Mouse (Mus musculus): ENCODE measurements at regions not wholly inside any gene's neighbourhood (a gene's known extent, or its start where the extent isn't known, plus 50 kb on each side); places are given as distances from the start of the nearest gene placed in this dataset.
"Not testable (repeated sequence)": the region's sequence is repeated elsewhere in the genome, so short reads cannot be mapped to it uniquely, and the experiment has no call there.

DNA sequence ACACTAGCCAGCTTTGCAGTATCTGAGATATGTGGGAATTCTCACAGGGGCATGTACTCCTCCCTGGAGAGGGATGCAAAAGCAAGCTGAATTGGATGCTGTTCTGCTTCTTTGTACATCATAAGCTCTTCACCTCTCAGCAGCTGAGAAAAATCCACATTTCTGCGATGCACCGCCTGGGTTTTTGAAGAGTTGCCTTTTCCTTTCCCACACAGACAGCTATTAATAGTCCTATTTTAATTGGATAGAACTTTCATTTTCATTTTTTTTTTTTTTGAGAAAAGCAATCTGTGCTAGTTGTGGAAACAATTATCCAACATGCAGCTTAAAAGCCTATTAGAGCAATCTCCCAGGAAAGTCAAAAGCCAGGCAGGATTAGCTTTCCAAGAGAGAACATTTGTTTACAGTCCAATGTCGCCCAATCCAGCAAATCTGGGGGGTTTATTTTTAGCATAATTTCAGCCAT, 105.2 kb upstream of the Gucy1a1 start:
- Histone ChIP-seq H3K4me1 (ENCODE audit: control insufficient read depth, insufficient read depth, low read length) (no peaks in the 10 kb centered on the region), H3K4me3 (no peak overlapping the region), H3K36me3 (ENCODE audit: control insufficient read depth, insufficient read depth, low read length) (no peaks in the 10 kb centered on the region), H3K27me3 (ENCODE audit: control insufficient read depth, insufficient read depth, low read length) (no peaks in the 10 kb centered on the region), H3K9ac (ENCODE audit: low read depth, low read length) (no peak overlapping the region), H3K79me2 (replicated peaks; ENCODE audit: control insufficient read depth, insufficient read depth, low read length) (no peaks in the 10 kb centered on the region), H3K27ac (peak overlapping the region; percentile 53)
- peak; percentile 27 to 42 for DNase-seq
- WGBS = 39% methylated on average over 3 of the region's 3 CpGs
- intact Hi-C loops (cut with DNase I) = no loop called here
- TF ChIP-seq CTCF (IDR thresholded peaks at IDR 0.05) = no peak
- no peak for TF ChIP-seq EP300 (IDR thresholded peaks at IDR 0.05; ENCODE audit: insufficient read depth, low read depth, low read length)
- TF ChIP-seq POLR2A (IDR thresholded peaks at IDR 0.05; ENCODE audit: insufficient read depth, low read depth, low read length) = no peak

DNA sequence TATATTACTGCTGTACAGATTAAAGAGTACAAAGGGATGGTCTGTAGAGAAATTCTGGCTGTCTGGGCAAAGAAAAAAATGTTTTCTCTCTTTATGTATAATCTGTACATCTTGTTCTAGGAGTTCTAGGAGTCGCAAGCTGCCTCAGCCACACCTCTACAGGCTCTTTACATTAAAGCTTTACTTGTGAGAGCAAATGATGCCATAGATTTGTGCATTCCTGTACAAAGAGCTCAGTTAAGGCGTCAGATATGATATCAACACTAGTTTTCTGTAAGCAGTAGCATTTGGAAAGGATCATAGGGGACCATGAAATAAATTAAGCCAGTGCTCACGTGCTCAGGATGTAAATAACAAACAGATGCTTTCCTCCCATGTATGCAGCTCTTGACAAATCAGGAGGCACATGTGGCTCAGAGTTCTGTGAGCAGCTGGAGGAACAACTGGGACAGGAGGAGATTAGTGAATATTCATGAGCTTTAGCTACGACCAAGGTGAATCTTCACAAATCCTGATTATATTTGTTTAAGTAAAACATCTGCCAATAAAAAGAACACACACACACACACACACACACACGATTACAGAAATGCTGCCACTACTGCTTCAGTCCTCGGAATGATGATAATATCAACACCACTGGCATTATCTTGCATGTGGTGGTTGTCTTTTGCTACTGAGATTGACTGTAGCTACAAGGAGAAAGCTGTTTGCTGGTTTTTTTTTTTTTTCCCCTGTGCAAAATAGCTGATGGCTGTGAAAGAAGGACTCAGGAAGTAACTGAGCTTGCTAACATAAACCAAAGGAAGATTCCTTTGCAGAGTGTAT, 104.6 kb upstream of the Gucy1a1 start:
- H3K27ac ChIP-seq = peak overlapping the region; percentile 53
- DNase-seq = no peak
- no peaks in the 10 kb centered on the region for H3K27me3 ChIP-seq (ENCODE audit: control insufficient read depth, insufficient read depth, low read length)
- H3K4me1 ChIP-seq (ENCODE audit: control insufficient read depth, insufficient read depth, low read length) = no peaks in the 10 kb centered on the region
- intact Hi-C loops (cut with DNase I) = no loop called here
- H3K36me3 ChIP-seq (ENCODE audit: control insufficient read depth, insufficient read depth, low read length) = no peaks in the 10 kb centered on the region
- H3K9ac ChIP-seq (ENCODE audit: low read depth, low read length) = no peak overlapping the region
- TF ChIP-seq EP300 (IDR thresholded peaks at IDR 0.05; ENCODE audit: insufficient read depth, low read depth, low read length) = no peak
- no peak for TF ChIP-seq CTCF (IDR thresholded peaks at IDR 0.05)
- no peak for TF ChIP-seq POLR2A (IDR thresholded peaks at IDR 0.05; ENCODE audit: insufficient read depth, low read depth, low read length)
- no peaks in the 10 kb centered on the region for H3K79me2 ChIP-seq (replicated peaks; ENCODE audit: control insufficient read depth, insufficient read depth, low read length)
- whole genome bisulfite sequencing = 41% methylated on average over 6 of the region's 6 CpGs
- no peak overlapping the region for H3K4me3 ChIP-seq

DNA sequence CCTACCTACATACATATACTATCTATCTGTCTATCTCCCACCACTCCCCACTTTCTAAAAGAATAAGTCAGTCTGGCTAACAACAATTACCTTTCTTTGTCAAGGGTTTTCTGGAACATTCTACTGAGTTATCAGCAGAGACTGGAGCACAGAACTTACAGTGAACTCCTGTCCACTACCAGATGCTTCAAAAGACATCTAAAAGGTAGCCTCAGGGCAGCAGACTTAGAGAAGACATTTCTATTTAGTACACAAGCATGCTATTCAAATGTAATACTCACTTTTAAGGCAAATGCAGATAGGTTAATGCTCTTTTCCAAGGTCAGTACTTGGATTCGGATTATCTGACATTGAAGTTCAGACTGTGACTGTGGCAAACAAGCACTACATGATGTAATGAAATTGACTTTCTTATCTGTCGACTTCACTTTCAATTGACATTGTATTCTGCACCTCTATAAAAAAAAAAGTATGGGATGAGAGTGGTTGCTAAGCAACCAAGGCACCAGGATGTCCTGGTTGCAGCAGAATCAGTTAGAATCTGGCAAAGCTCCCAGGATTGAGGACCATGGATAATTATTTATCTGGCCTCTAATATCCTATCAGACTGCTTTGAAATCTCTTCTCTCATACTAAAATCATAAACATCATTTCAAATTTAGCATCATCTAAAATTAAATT, 90.9 kb upstream of the Gucy1a1 start:
- Histone ChIP-seq H3K27ac (no peak overlapping the region), H3K4me1 (ENCODE audit: control insufficient read depth, insufficient read depth, low read length) (peaks cover 1% of the 10 kb centered on the region; the same call in 1 of the 2 replicates), H3K79me2 (replicated peaks; ENCODE audit: control insufficient read depth, insufficient read depth, low read length) (no peaks in the 10 kb centered on the region), H3K36me3 (ENCODE audit: control insufficient read depth, insufficient read depth, low read length) (no peaks in the 10 kb centered on the region), H3K9ac (ENCODE audit: low read depth, low read length) (no peak overlapping the region), H3K4me3 (no peak overlapping the region), H3K27me3 (ENCODE audit: control insufficient read depth, insufficient read depth, low read length) (no peaks in the 10 kb centered on the region)
- no peak for DNase-seq
- WGBS = 28% methylated on average over 2 of the region's 2 CpGs
- no peak for TF ChIP-seq POLR2A (IDR thresholded peaks at IDR 0.05; ENCODE audit: insufficient read depth, low read depth, low read length)
- no peak for TF ChIP-seq EP300 (IDR thresholded peaks at IDR 0.05; ENCODE audit: insufficient read depth, low read depth, low read length)
- no peak for TF ChIP-seq CTCF (IDR thresholded peaks at IDR 0.05)
- intact Hi-C loops (cut with DNase I) = loop anchor here (10.0 kb wide), 1 partner anchor 122 kb away; no protein-coding TSS in a partner anchor

DNA sequence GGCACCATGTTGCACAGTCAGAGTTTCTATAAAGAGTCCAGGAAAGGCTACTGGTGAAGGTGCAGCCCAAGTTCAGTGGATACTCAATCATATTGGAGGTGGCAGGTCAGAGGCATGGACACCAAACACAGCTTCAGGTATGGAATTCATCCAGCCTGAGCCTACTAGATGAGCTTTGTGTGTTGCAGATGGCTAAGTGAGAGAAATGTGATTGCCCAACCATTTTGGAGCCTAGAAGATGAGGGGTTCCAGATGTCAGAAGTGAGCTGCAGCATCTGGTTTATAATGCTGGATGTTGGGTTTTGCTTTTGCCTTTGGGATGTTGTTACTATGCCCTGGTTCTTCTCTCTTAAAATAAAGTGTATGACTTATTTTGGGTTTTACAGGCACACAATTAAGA, 88.7 kb upstream of the Gucy1a1 start:
- no peaks in the 10 kb centered on the region for H3K79me2 ChIP-seq (replicated peaks; ENCODE audit: control insufficient read depth, insufficient read depth, low read length)
- no peaks in the 10 kb centered on the region for H3K36me3 ChIP-seq (ENCODE audit: control insufficient read depth, insufficient read depth, low read length)
- no peak for TF ChIP-seq CTCF (IDR thresholded peaks at IDR 0.05)
- no peak for TF ChIP-seq EP300 (IDR thresholded peaks at IDR 0.05; ENCODE audit: insufficient read depth, low read depth, low read length)
- TF ChIP-seq POLR2A (IDR thresholded peaks at IDR 0.05; ENCODE audit: insufficient read depth, low read depth, low read length) = no peak
- DNase-seq = peak; percentile 29 to 34
- intact Hi-C loops (cut with DNase I) = loop anchor here (10.0 kb wide), 1 partner anchor 120 kb away; no protein-coding TSS in a partner anchor
- peaks cover 1% of the 10 kb centered on the region; the same call in 1 of the 2 replicates for H3K4me1 ChIP-seq (ENCODE audit: control insufficient read depth, insufficient read depth, low read length)
- no peak overlapping the region for H3K4me3 ChIP-seq
- H3K27ac ChIP-seq = no peak overlapping the region
- H3K9ac ChIP-seq (ENCODE audit: low read depth, low read length) = no peak overlapping the region
- H3K27me3 ChIP-seq (ENCODE audit: control insufficient read depth, insufficient read depth, low read length) = no peaks in the 10 kb centered on the region

DNA sequence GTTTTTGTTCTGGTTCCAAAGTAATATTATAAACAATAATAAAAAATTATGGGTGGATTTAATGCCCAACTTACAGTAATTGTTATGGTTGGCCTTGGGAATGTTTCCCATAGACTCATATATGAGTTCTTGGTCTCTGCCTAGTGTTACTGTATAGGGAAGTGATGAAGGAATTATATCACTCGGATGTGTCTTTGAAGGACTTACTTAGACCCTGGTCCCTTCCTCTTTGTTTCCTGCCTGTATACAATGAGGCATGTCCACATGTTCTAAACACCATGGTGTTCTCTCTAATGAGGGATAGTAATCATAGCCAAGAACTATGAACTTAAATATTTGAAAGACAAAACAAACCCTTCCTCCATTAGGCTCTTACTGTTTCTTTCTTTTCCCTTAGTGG, 77.8 kb upstream of the Gucy1a1 start:
- no peaks in the 10 kb centered on the region for H3K36me3 ChIP-seq (ENCODE audit: control insufficient read depth, insufficient read depth, low read length)
- H3K27ac ChIP-seq = no peak overlapping the region
- no peak for TF ChIP-seq POLR2A (IDR thresholded peaks at IDR 0.05; ENCODE audit: insufficient read depth, low read depth, low read length)
- TF ChIP-seq EP300 (IDR thresholded peaks at IDR 0.05; ENCODE audit: insufficient read depth, low read depth, low read length) = no peak
- no peak for TF ChIP-seq CTCF (IDR thresholded peaks at IDR 0.05)
- H3K79me2 ChIP-seq (replicated peaks; ENCODE audit: control insufficient read depth, insufficient read depth, low read length) = no peaks in the 10 kb centered on the region
- no peaks in the 10 kb centered on the region for H3K27me3 ChIP-seq (ENCODE audit: control insufficient read depth, insufficient read depth, low read length)
- intact Hi-C loops (cut with DNase I) = no loop called here
- no peak for DNase-seq
- H3K9ac ChIP-seq (ENCODE audit: low read depth, low read length) = no peak overlapping the region
- no peak overlapping the region for H3K4me3 ChIP-seq
- no peaks in the 10 kb centered on the region for H3K4me1 ChIP-seq (ENCODE audit: control insufficient read depth, insufficient read depth, low read length)
- 69% methylated on average over 1 of the region's 1 CpGs for WGBS

DNA sequence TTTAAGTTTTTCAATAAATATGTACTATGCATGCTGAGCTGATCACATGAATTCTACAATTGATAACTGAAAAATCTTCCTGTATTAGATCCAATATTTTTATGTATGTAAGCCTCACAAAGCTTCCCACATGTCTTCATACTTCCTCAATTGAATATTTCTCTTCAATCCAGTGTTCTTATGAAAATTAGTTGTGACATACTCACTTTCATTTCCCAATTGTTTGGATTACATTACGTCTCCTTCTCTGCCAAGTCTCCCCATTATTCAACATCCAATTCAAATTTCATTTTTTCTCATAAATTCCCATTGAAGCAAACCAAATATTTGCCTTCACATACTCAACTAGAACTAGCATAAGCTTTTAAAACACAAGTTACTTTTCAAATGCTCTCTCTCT, 76.3 kb upstream of the Gucy1a1 start:
- H3K4me1 ChIP-seq (ENCODE audit: control insufficient read depth, insufficient read depth, low read length) = no peaks in the 10 kb centered on the region
- no peak overlapping the region for H3K9ac ChIP-seq (ENCODE audit: low read depth, low read length)
- TF ChIP-seq CTCF (IDR thresholded peaks at IDR 0.05) (no peak), EP300 (IDR thresholded peaks at IDR 0.05; ENCODE audit: insufficient read depth, low read depth, low read length) (no peak), POLR2A (IDR thresholded peaks at IDR 0.05; ENCODE audit: insufficient read depth, low read depth, low read length) (no peak)
- 73% methylated on average over 1 of the region's 1 CpGs for WGBS
- H3K27ac ChIP-seq = no peak overlapping the region
- H3K4me3 ChIP-seq = no peak overlapping the region
- H3K36me3 ChIP-seq (ENCODE audit: control insufficient read depth, insufficient read depth, low read length) = no peaks in the 10 kb centered on the region
- DNase-seq = no peak
- no peaks in the 10 kb centered on the region for H3K27me3 ChIP-seq (ENCODE audit: control insufficient read depth, insufficient read depth, low read length)
- H3K79me2 ChIP-seq (replicated peaks; ENCODE audit: control insufficient read depth, insufficient read depth, low read length) = no peaks in the 10 kb centered on the region
- intact Hi-C loops (cut with DNase I) = no loop called here

DNA sequence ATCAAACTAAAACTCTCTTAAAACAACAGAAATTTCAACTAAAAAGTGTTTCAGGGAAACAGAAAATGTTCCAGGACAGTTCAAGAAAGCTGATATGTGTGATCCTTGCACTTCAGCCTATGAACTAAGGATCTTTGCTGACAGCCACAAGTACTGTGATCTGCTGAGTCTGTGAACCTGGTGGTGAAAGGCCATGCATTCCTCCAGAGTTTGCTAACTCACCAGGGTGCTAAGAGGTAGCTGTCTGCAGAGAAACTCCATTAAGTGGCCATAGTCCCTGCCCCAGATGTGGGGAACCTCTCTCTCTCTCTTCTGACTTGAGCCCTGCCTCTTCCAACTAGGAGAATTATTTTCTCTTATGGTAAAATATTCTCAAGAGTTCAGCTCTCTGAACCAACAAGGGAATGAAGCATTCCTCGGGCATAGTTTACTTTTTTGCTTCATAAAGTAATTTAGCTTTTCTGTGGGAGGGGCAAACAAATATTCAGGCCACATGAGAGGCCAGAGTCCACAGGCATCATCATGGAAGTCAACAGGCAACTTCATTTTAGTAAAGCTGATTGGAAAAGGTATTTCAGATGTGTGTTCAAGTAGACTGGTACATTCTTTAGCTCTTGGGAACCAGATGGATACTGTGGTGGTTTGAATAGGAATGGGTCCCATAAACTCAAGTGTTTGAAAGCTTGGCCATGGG, 73.8 kb upstream of the Gucy1a1 start:
- H3K4me3 ChIP-seq; H3K36me3 ChIP-seq (ENCODE audit: control insufficient read depth, insufficient read depth, low read length); H3K27me3 ChIP-seq (ENCODE audit: control insufficient read depth, insufficient read depth, low read length); H3K4me1 ChIP-seq (ENCODE audit: control insufficient read depth, insufficient read depth, low read length); H3K79me2 ChIP-seq (replicated peaks; ENCODE audit: control insufficient read depth, insufficient read depth, low read length); DNase-seq; intact Hi-C loops (cut with DNase I); H3K9ac ChIP-seq (ENCODE audit: low read depth, low read length); H3K27ac ChIP-seq: not testable (repeated sequence)
- 50% methylated on average over 1 of the region's 1 CpGs for WGBS
